Mouse (Mus musculus): Measurements from ENCODE around the gene Fsd1l.

DNA sequence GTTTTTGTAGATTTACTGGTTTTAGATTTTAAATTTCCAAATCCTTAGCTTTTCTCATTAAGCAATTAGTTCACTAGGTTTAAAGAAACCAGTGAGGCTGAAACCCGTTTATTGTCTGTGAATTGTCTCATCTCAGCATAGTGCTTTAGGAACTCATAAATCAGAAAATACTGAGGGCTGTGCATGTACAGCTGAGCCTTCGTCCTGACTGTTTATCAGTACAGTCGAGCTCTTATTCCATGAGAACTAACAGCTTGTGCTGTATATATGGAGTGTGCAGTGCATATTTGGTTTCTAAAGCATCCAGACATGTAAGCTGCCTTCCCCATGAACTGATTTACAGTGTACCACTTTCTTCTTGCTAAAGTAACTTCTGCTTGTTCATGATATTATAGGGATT lies 26.8 kb downstream of the Fsd1l start:
- TF ChIP-seq CTCF (IDR thresholded peaks at IDR 0.05; ENCODE audit: insufficient read depth, low read length) (no peak), POLR2A (IDR thresholded peaks at IDR 0.05; ENCODE audit: borderline replicate concordance, extremely low read depth, low read depth, low read length) (no peak)

Measured in lung, adult 2 months (tissue).